Mouse (Mus musculus) liver, embryonic 14.5 days (tissue): Measurements from ENCODE around the gene Slc2a3.

Experiments used
- CTCF ChIP-seq: IDR thresholded peaks from 2 replicates; pipeline ENCODE4 v1.5.1; 2016; ENCODE audit warnings: antibody characterized with exemption, low read depth, control low read depth
- EP300 ChIP-seq: IDR thresholded peaks from 2 replicates; pipeline ENCODE4 v1.6.1; 2016; ENCODE audit warnings: antibody characterized with exemption, low read depth

GRCm38 (mm10) chr6:122715886-122716285, 85.6 kb downstream of the Slc2a3 start:
- no peak for TF ChIP-seq CTCF
- TF ChIP-seq EP300: no peak
